Mouse (Mus musculus): ENCODE results near the gene Larp6.

Larp6 gene

DNA sequence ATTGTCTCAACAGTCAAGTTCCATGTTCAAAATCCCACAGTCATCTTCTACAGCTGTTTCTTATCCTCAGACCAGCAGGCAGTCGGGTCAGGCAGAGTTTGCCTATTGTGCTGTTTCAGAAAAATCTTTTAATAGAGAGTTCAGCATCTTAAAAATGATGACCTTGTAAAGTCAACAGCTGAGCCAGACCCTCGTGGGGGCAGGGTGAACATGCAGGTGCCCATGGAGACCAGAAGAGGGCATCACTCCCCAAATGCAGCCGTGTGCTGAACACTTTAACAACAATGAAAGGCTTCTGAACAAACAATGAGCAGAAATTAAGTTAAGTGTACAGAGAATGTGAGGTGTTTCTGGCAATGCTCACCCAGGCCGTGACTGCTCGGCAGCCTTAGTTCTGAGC, 3.0 kb downstream of the Larp6 start:
- no peak for DNase-seq

DNA sequence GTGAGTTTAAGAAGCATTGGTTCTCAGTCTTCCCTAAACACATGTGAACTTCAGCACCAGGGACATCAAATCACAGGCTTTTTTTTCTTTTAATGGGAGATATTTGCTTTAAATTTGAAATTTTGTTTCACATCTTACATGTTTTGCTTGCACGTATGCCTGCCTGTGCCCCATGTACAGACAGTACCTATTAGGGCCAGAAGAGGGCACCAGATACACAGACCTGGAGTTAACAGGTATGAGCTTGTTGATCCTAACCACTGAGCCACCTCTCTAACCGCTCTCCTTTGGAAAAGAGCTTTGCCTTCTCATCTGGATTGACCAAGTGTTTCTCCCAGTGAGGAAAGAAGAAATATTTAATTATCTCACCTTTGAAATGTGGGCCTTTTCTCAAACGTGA, 5.5 kb downstream of the Larp6 start:
- peak; percentile 48 to 75 for DNase-seq

DNA sequence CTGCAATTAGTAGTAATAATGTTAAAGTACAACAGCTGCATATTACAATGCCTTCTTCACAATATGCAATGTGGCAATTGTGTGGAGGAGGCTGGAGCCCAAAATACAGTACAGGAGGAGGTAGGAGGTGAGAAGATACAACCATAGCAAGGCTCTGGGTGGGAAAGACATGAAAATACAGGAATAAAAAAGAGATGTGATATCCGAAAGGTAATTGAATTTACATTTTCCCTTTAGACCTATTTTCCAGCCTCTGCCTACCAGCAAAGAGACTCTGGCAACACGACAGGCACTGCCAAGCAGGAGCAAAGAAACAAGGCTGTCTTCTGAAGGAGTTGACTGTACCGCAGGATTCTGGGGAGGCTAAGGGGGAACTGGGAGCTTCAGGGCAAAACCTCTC, 6.9 kb downstream of the Larp6 start:
- DNase-seq, result no peak

DNA sequence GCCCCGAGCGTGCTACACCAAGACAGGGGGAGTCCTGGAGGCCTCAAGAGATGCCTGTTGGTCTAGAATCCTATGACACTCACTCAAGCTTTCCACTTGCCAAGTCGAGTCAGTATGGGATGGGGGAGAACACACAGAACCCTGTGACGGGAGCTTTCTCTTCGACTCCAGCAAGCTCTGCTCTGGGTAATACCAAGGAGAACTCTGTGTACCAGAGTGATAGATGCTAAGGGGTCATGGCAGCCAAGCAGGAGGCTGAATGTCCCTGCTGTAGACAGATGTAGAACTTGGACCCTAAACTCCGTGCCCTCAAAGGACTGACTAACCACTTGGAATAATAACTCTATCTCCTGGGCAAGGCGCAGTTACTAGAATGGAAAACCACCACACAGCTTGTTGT, 12.2 kb downstream of the Larp6 start:
- no peak for DNase-seq

DNA sequence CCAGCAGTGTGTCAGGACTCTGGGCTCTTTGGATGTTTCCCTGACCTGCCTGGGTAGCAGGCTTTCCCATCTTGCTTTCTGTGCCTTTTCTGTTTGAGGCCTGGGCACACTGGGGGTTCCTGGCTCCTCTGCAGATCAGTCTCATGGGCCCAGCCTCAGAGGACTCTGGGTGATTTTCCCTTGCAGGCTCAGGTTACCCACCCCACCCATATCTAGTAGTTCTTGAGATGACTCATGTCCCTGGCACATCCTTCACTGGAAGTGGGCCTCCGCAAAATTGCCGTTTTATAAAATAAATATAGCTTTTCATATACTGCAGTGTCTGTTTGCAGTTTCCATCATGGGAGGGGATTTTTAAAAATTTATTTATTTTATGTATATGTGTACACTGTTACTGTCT, 21.5 kb downstream of the Larp6 start:
- no peak for DNase-seq

DNA sequence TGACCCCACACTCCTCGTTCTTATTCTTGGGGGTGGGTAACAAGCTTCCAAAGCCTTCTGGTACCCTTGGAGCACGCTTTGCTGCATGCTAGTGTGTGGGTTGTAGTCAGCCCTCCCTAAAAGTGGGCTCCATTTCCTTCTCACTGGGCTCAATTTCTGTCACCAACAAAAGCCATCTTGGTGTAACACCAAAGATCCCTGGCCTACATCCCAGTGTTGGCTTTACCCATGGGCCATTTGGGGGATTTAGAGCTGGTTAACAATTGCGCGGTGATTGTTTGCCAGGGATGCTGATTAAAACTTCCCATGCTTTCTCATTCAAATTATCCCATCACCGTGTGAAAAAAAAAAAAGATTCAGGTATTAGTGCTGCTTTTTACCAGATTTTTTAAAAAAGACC, 26.3 kb downstream of the Larp6 start:
- DNase-seq, result no peak

DNA sequence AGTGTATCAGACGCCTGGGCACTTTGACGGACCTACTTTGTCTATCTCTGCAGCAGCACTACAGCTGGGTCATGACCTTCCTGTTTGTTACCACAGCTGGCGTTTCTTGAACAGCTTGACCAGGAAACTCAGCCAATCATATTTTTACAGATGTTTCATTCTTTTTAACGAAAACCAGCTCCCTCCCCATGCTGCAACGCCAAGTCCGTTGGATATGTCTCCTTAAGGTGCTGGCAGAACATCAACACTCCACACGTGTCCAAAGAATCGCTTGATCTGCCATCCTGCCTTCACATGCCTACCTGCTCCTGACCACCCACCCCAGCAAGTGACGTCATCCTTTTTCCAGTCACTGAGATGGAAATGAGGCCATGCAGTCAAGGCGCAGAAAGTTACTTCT, 28.6 kb downstream of the Larp6 start:
- no peak for DNase-seq

DNA sequence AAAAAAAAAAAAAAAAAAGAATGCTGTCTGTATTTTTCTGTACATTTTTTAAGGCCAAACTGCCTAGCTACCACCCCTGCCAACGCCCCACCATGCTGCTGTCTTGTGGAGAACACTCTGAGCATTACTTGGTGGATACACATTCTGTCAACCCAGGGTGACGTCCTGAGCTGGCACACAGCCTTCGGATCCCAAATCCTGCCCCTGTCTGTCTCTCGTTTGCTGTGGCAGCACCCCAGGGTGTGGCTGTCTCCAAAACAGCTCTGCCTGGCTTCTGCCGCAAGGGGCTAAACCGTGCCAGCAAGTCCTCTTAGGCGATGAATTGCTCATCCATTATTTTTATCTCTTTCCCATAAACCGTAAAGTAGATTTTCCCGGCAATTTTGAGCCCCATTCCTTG, 29.7 kb downstream of the Larp6 start:
- DNase-seq, result peak; percentile 76 to 82

DNA sequence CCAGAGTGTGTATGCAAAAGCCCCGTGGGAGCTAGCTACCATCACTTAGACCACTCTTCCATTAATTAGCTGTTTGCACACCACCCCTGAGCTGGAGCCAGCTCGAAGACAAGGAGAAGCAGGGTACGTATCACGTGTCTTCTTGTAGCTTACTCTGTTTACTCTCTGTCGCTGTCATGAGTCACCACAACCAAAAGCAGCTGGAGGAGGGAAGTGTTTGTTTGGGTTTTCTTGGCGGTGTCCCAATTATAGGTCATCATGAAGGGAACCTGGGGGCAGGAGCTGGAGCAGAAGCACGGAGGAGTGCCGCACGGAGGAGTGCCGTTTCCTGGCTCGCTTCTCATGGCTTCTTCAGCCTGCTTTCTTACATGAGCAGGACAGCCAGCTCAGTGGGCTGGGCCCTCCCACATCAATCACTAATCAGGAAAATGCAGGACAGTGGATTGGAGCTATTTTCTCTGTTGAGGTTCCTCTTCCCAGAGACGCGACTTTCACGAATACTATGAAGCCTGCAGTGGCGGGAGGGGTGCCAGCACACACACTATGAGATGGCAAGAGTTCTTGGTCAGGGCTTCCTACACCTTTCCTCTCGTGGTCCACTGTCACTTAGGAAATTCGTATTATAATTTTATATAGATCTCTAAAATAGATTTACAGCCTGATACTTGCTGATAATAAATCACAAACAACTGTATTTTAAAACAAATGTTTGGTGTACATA, 30.6 kb downstream of the Larp6 start:
- DNase-seq, result peak; percentile 66 to 80

DNA sequence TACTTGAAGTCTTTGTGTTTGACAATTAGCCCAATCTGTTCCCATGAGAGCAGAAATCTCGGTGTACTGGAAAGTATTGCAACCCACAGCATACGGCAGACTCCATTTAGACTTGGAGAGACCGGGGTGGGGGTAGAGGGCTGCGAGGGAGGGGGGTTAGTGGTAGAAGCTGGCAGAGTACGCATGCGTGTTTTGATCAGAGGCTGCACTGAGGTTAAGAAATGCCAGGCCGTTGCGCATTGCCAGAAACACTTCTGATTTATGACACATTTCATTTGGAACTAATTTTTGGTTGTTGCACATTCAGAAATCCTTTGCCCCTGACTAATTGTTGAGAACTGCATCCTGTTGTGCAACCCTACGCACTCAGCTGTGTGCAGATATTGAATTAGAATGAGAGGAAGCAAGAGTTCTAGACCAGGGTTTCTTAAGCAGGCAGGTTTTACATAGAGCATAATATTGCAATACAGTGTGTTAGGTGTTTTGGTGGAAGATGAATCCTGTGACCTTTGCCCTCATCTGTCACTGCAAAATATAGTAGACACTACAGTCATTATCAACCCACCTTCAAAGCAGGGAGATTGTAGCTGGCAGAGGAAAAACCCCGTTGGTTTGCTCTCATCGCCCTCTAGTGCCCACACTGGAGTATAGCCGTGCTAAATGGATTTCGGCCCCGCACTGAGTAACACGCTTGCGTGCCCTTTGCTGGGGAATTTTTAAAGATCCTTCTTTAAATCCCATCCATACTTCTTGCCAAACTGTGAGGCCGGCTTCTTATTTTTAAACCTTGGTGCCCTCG, 31.6 kb downstream of the Larp6 start:
- peak; percentile 77 to 82 for DNase-seq

DNA sequence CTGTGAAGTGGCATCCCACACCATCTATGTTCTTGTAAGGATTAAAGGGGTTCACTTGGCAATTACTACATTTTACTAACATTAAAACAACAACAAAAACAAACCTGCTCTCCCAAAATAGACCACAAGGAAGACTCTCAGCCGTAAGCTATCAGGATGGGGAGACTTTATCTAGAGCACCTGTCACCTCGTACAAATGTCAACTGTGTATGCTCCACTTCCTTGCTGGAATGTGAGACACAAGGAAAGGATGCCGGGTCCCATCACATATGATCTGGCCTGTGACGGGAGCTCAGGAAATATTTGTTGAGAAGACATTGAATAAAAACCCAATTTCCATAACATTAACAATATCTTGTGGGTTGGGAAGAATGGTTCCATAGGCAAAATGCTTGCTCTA, 32.2 kb downstream of the Larp6 start:
- DNase-seq, result no peak

DNA sequence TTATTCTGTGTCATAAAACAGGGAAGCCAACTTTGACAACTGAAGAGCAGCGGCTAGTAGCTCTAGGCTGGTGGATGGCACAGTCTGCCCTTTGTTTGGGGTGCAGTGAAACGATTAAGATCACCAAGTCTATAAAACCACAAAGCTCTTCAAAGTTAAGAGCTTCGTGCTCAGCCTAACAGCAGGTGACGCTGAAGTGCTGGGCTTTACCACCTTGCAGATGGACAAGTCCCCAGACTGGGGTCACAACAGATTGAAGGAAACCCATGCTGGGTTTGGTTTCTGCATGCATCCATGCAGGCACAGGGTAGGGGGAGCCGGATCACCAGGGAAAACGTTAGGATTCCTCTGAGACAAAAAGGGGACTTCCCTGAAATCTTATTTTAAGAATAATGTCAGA, 33.8 kb downstream of the Larp6 start:
- no peak for DNase-seq

DNA sequence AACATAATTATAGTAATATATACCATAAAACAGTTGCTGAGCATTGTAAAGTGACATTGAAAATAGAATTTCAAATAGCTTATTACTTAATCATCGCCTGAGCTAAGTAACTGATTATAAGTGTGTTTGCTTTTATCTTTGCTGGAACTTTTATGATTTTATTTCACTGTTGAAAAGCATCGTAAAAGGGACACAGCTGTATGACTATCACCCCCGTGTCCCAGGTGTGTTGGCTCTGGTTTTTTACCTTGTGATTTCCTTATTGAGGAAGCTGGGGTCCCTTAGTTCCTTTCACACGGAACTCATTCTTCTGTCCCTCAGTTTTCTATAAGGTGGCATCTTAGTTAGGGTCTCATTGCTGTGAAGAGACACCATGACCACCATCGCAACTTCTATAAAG, 34.9 kb downstream of the Larp6 start:
- no peak for DNase-seq

DNA sequence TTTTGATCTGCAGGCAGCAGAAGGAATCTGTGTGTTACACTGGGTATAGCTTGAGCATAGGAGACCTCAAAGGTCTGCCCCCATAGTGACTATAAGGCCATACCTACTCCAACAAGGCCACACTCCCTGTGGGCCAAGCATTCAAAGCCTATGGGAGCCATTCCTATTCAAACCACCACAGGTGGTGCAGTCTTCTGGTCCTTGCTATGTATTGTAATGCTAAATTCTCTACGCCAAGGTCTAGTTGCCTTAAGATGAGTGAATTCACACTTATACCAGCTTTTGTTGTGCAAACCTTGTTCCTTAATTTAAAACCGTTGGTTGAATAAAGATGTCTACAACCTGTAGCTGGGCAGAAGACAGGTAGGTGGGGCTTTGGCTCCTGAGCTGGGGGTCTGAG, 35.4 kb downstream of the Larp6 start:
- no peak for DNase-seq

DNA sequence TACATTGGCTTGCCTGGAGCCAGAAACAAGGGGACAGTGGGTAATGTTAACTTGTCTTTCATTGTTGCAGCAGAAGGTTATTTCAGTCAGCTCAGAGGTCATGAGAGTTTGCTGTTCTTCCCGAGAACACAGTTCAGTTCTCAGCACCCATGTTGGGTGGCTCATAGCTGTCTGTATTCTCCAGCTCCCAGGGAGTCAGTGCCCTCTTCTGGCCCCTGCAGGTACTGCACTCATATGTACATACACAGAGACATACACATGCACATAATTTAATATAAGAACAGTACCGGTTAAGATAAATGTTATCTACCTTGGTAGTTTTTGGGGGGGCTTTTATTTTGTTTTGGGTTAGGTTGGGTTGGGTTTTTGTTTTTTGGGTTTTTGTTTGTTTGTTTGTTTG, 36.3 kb downstream of the Larp6 start:
- no peak for DNase-seq

DNA sequence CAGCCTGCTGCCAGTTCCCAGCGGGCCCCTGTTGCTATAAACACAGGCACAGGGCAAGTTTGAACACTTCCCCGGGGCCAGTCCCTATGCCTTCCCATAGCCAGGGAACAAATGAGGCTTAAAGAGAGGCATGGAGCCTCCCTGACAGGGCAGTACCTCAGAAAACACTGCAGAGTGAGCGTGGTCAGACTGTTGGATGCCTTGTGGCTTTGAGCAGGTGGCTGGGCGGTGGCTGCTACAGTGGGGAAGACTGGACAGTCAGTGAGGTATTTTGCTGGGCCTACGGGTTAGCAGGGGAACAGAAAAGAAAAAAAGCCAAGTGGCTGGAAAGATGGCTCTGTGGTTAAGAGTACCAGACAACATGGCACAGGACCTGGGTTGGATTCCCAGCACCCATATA, 38.3 kb downstream of the Larp6 start:
- DNase-seq, result no peak

DNA sequence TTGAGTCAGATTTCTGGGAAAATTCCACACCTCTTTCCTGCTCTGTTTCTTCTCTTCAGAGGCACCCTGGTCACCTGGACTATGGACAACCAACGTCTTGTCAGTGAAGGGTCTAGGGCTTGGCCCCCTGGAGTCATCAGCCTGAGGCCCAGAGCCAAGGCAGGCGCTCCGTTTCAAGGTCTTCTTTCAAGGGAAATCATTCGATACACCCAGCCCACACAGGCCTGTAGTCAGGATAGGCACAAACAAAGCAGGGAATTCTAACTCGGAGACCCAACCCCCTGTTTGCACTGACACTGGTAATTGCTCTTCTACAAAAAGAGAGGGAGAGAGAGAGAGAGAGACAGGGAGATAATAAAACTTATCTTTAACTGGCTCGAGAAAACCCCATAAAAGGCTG, 39.2 kb downstream of the Larp6 start:
- no peak for DNase-seq

DNA sequence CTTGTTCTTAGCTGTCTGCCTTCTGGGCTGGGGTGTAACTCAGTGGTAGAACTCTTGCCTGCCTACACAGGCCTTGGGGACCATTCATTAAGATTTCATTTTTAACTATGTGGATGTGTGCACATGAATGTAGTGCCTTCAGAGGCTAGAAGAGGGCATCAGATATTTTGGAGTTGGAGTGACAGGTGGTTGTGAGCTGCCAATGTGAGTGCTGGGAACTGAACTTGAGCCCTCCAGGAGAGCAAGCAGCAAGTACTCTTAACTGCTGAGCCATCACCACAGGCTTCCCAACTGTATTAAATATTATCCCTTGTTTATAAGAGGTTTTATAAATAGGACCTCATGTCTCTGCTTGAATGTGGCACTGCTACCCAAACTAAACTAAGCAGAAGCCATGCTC, 39.8 kb downstream of the Larp6 start:
- no peak for DNase-seq

DNA sequence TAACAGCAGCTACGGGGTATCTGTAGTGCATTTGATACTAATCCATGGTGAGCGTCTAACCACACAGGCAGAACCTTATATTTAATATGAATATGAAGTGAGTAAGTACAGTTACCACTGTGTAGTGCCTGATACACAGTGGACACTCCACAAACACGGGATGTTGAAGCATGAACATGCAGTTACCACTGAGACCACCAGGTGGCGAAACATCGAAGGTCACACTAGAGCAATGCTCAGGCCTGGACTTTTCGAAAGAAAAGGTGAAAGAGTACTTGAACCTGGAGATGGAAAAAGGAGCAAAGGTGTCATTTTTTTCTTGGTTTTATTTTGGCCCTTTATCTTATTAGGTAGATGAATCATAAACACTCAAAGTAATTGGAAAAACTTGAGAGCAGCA, 43.5 kb downstream of the Larp6 start:
- peak; percentile 69 to 82 for DNase-seq

DNA sequence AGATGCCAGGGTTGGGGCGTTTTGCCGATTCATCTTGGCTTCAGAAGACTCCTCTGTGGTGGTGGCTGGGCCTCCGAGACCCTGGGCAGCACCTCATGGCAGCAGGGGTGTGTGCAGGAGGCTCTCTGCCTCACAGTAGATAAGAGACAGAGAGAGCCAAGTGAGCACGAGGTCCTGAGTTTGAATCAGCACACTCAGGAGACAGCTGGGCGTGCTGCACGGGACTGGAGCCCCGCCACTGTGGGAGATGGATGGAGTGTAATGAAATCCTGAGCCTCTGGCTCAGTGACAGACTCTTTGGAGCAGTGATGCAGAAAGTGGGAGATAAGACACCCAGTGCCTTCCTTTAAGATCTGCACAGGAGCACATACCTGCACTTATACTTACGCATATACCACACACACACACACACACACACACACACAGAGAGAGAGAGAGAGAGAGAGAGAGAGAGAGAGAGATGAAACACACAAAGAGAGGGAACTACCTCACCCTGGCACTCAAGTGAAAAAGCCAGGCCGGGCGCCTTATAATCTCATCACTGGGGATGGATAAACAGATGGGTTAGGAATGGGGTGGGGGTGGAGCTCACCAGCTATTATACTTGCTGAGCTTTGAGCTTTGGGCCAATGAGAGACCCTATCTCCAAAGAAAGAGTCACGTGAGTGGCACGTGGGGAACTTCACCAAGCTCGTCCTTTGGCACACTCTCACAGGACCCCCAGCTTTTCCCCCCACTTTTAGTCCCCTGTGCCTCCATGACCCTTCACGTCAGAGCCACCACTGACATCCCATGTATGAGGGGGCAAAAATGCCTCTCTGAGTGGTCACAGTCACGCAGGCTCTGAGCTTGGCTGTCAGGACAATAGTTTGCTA, 44.3 kb downstream of the Larp6 start:
- DNase-seq, result no peak

DNA sequence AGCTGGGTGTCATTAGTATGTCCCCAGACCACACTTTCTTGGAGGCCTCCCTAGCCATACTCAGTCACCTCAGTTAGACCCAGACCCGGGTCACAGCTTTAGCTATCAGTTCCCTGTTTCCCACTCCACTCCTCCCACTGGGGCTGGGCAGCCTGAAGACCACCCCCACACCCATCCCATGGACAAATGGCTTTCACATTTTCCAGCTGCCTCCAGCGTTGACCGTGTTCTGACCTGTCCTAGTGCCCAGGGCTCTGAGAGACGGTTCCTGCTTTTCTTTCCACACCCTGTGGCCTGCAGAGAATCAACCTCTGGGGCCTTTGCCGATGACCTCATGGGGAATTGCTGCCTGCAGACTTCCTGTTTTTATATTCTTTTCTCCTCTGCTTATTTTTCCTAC, 45.0 kb downstream of the Larp6 start:
- no peak for DNase-seq

DNA sequence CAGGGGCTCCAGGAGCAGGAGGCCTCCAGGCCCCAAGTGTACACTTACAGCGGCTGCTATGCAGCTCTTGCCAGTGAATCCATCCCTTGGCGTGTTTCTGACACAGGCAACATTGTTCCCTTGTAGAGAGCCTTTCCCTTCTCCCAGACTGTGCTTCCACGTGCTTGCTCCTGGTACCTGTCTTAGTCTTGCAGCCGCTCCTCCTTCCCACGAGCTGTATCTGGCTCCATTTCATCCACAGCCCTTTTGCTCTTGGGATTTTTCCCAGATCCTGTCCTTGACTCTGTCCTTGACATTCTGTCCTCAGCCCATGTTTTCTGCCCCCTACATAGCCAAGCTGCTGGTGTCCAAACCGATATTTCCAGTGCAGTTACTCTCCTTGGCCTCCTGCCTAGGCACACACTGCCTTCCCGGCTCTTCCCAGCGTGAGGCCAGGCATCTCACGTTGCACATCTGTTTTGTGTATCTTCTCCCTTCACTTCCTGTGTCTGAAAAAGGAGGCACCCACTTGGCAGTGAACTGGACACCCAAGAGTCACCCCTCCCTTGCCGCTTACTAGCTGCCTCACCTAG, 46.7 kb downstream of the Larp6 start:
- no peak for DNase-seq

DNA sequence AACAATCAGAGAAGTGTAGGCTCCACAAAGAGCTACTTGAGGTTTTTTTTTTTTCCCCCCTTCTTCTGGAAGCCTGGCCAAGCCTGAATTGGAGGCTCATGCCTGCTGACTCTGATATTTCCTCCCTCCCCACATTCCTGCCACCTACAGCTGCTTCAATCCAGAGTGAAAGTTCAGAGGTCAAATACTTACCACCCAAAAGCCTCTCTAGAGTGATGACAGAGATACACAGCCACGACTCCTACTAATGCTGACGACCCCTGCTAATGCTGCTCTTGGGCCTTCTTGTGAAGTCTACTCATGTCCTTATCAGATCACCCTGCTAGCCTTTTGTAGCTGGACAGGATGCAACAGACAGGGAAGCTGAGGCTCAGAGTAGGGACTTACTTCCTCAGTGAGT, 52.4 kb downstream of the Larp6 start:
- no peak for DNase-seq
